Mouse (Mus musculus): ENCODE data around the gene 4930544D05Rik. TPM values are rescaled to one million over a fixed set of nuclear protein-coding genes. Genes with fewer than 3 reads are reported as not detected.
A peak's percentile ranks its signal among the peaks of the same experiment; 100 is the strongest.

The 4930544D05Rik gene
- polyA plus RNA-seq, 1 experiment, result not detected

GRCm38 (mm10) chr11:70645461-70646258, 30.0 kb downstream of the 4930544D05Rik start:
- DNase-seq, result peak in 1 of 2 experiments; percentile 43
- H3K27ac ChIP-seq (ENCODE audit: insufficient read depth, low read length), result 0 out of 2 replicates have a peak overlapping the region, but pooled peaks have one; percentile 88
- no peaks in the 10 kb centered on the region for H3K27me3 ChIP-seq (ENCODE audit: control insufficient read depth, insufficient read depth, low read length)
- TF ChIP-seq CTCF (IDR thresholded peaks at IDR 0.05; ENCODE audit: borderline replicate concordance, insufficient read depth, low read depth, low read length) (no peak), POLR2A (IDR thresholded peaks at IDR 0.05; ENCODE audit: borderline replicate concordance, insufficient read depth, low read length) (no peak)
- peak overlapping the region; percentile 68 for H3K4me3 ChIP-seq (replicated peaks; ENCODE audit: insufficient read depth, low read depth, low read length)
- WGBS, result 75% methylated on average over 12 of the region's 12 CpGs
- H3K4me1 ChIP-seq (ENCODE audit: control insufficient read depth, insufficient read depth, low read length), result peaks cover 15% of the 10 kb centered on the region

DNA sequence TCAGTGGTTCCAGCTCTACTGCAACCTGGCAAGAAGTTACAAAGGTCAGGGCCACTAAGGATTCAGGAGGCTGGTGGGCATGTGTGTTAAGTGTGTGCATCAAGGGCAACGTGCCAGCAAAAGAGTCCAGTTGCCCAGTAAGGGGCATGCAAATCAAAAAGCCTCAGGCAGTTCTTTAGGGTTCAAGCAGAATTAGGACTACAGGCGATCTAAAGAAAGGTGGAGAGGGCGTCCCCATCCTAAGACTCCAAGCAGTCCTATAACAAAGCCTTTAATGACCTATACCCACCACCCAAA, 30.6 kb downstream of the 4930544D05Rik start:
- TF ChIP-seq CTCF (IDR thresholded peaks at IDR 0.05; ENCODE audit: borderline replicate concordance, insufficient read depth, low read depth, low read length), result no peak
- TF ChIP-seq POLR2A (IDR thresholded peaks at IDR 0.05; ENCODE audit: borderline replicate concordance, insufficient read depth, low read length), result no peak

GRCm38 (mm10) chr11:70646691-70647650, 31.3 kb downstream of the 4930544D05Rik start, which contains the start of the genes Rnf167 and Slc25a11:
TSS of gene Rnf167 (plus strand) at chr11:70647235.
TSS of gene Slc25a11 (minus strand) at chr11:70647479.
- TF ChIP-seq CTCF (IDR thresholded peaks at IDR 0.05; ENCODE audit: borderline replicate concordance, insufficient read depth, low read depth, low read length), result no peak
- peak; percentile 78 for TF ChIP-seq POLR2A (IDR thresholded peaks at IDR 0.05; ENCODE audit: borderline replicate concordance, insufficient read depth, low read length)
- Histone ChIP-seq H3K4me3 (replicated peaks; ENCODE audit: insufficient read depth, low read depth, low read length) (peak within 1 kb of the TSS; percentile 97), H3K4me1 (ENCODE audit: control insufficient read depth, insufficient read depth, low read length) (peaks cover 15% of the 10 kb centered on the region), H3K27me3 (ENCODE audit: control insufficient read depth, insufficient read depth, low read length) (no peaks in the 10 kb centered on the region), H3K27ac (ENCODE audit: insufficient read depth, low read length) (peak within 1 kb of the TSS; percentile 96)
- WGBS, result 1% methylated on average over 63 of the region's 63 CpGs
- DNase-seq, result peak; percentile 96 to 98

More for the DNA sequence above, 30.6 kb downstream of the 4930544D05Rik start:
- no peaks in the 10 kb centered on the region for H3K27me3 ChIP-seq (ENCODE audit: control insufficient read depth, insufficient read depth, low read length)
- WGBS, result 6% methylated on average over 3 of the region's 3 CpGs
- peak overlapping the region; percentile 68 for H3K4me3 ChIP-seq (replicated peaks; ENCODE audit: insufficient read depth, low read depth, low read length)
- peaks cover 15% of the 10 kb centered on the region for H3K4me1 ChIP-seq (ENCODE audit: control insufficient read depth, insufficient read depth, low read length)
- DNase-seq, result peak in 1 of 2 experiments; percentile 50
- H3K27ac ChIP-seq (ENCODE audit: insufficient read depth, low read length), result peak overlapping the region; percentile 88

GRCm38 (mm10) chr11:70647716-70648420, 32.2 kb downstream of the 4930544D05Rik start:
- peak; percentile 42 to 53 for DNase-seq
- no peaks in the 10 kb centered on the region for H3K27me3 ChIP-seq (ENCODE audit: control insufficient read depth, insufficient read depth, low read length)
- H3K4me1 ChIP-seq (ENCODE audit: control insufficient read depth, insufficient read depth, low read length), result peaks cover 18% of the 10 kb centered on the region
- H3K4me3 ChIP-seq (replicated peaks; ENCODE audit: insufficient read depth, low read depth, low read length), result peak overlapping the region; percentile 97
- WGBS, result 4% methylated on average over 28 of the region's 28 CpGs
- peak overlapping the region; percentile 96 for H3K27ac ChIP-seq (ENCODE audit: insufficient read depth, low read length)
- TF ChIP-seq POLR2A (IDR thresholded peaks at IDR 0.05; ENCODE audit: borderline replicate concordance, insufficient read depth, low read length) (no peak), CTCF (IDR thresholded peaks at IDR 0.05; ENCODE audit: borderline replicate concordance, insufficient read depth, low read depth, low read length) (no peak)

DNA sequence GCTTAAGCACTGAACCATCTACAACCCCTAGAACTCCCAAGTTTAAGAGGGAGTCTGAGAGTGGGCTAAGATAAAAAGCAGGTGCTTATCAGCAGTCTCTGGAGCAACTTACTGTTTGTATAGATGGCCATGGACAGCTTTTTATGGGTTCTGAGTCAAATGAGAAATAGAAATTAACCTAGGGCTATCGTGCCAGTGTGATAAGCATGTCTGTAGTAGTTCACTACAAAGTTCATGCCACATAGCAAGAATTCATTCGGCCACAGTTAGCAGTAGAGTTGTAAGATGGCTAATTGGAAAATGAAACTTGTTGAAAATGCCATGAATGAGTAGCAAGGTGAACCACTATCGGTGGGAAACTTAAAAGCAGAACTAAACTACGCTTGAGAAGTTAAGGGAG, 32.9 kb downstream of the 4930544D05Rik start:
- Histone ChIP-seq H3K27ac (ENCODE audit: insufficient read depth, low read length) (no peak overlapping the region), H3K27me3 (ENCODE audit: control insufficient read depth, insufficient read depth, low read length) (no peaks in the 10 kb centered on the region), H3K4me1 (ENCODE audit: control insufficient read depth, insufficient read depth, low read length) (peaks cover 18% of the 10 kb centered on the region), H3K4me3 (replicated peaks; ENCODE audit: insufficient read depth, low read depth, low read length) (no peak overlapping the region)
- WGBS, result 78% methylated on average over 4 of the region's 4 CpGs
- TF ChIP-seq POLR2A (IDR thresholded peaks at IDR 0.05; ENCODE audit: borderline replicate concordance, insufficient read depth, low read length) (no peak), CTCF (IDR thresholded peaks at IDR 0.05; ENCODE audit: borderline replicate concordance, insufficient read depth, low read depth, low read length) (no peak)
- DNase-seq, result no peak

GRCm38 (mm10) chr11:70649185-70649734, 33.6 kb downstream of the 4930544D05Rik start:
- H3K4me1 ChIP-seq (ENCODE audit: control insufficient read depth, insufficient read depth, low read length), result peaks cover 18% of the 10 kb centered on the region
- DNase-seq, result peak in 1 of 2 experiments; percentile 10
- 85% methylated on average over 8 of the region's 8 CpGs for WGBS
- no peaks in the 10 kb centered on the region for H3K27me3 ChIP-seq (ENCODE audit: control insufficient read depth, insufficient read depth, low read length)
- no peak overlapping the region for H3K4me3 ChIP-seq (replicated peaks; ENCODE audit: insufficient read depth, low read depth, low read length)
- no peak overlapping the region for H3K27ac ChIP-seq (ENCODE audit: insufficient read depth, low read length)
- TF ChIP-seq POLR2A (IDR thresholded peaks at IDR 0.05; ENCODE audit: borderline replicate concordance, insufficient read depth, low read length), result no peak
- TF ChIP-seq CTCF (IDR thresholded peaks at IDR 0.05; ENCODE audit: borderline replicate concordance, insufficient read depth, low read depth, low read length), result no peak
